Mouse (Mus musculus): ENCODE results near the gene Casp14.
"Not testable (repeated sequence)": the region's sequence is repeated elsewhere in the genome, so short reads cannot be mapped to it uniquely, and the experiment has no call there.

DNA sequence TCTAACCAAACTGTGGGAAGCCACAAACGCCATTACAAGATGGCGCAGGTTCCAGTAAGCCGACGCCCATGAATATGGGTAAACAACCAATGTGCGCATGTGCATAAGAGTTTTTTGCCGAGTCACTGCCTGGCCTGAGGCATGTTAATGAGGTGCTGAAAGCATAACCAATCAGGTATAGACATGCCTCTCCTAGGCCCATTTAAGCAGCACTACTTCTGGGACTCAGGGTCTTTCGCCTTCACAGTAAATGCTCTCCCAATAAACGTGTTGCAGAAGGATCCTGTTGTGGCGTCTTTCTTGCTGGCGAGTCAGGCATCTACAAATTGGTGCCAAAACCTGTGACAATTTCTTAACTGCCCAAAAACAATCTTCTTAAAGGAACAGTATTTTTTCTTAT, 51.4 kb downstream of the Casp14 start:
- not testable (repeated sequence) for TF ChIP-seq CTCF, EP300 (IDR thresholded peaks at IDR 0.05; ENCODE audit: low read depth)
